8 mouse cellular contexts compared by ENCODE assay signal in the genomic region with DNA sequence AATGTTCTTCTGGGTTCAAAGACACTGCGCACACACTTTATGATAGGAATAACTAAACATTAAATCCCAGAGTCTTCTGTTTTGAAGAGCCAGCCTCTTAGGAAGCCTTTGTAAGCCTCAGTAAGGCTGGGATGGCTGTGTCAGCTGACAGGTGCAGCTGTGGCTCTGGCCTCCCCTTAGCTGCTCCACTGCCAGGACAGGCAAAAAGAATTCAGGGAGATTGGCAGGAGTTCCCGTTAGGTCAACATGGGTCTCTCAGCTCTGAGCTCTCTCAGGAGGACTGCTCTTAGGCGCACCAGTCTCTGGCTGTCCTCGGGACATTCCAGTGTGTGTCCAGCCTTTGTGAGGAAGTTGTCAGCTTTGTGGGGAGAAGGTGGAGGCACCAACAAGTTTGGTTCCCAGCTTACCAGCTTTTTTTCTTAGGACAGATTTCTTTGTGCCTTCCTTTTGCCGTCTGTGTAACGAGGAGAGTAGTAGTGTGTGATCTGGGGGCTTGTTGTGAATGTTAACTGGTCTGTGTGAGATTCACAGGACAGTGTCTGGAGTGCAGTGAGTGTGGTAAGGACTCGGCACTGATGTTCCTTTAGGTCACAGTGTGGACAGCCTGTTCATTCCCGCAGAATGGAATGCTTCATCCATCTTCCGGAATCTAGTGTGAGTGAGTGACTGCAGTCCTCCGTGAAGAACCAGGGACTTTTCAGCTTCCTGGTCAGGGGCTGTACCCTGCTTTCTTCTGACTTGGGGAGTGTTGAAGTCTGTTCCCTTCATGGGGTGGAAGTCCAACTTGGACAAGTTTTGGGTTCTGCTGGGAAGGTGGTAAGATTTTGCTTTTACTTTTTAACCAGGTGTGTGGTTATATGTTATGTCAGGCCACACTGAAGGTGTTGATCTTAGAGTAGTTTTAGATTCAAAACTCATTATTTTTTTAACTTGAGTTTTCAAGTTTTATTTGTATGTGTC. TPM values are rescaled to one million over a fixed set of nuclear protein-coding genes. Genes with fewer than 3 reads are reported as not detected.
DNase-seq lines count a peak whose midpoint lies in the region; ATAC-seq and TF ChIP-seq lines count a peak whose summit lies in the region.

No protein-coding gene starts in this region.

- no peaks in the 10 kb centered on the region for H3K36me3 ChIP-seq in neural tube, embryonic 12.5 days
- no peaks in the 10 kb centered on the region for H3K36me3 ChIP-seq in heart, embryonic 14.5 days (ENCODE audit: control insufficient read depth, insufficient read depth, low read length)
- H3K36me3 ChIP-seq in limb, embryonic 13.5 days, result no peaks in the 10 kb centered on the region
- no peaks in the 10 kb centered on the region for H3K36me3 ChIP-seq in midbrain, postnatal 0 days (ENCODE audit: insufficient read depth, low read length)

- no peaks in the 10 kb centered on the region for H3K9me3 ChIP-seq in neural tube, embryonic 12.5 days
- H3K9me3 ChIP-seq in heart, embryonic 14.5 days (ENCODE audit: control insufficient read depth, low read length), result no peaks in the 10 kb centered on the region
- H3K9me3 ChIP-seq in limb, embryonic 13.5 days, result no peaks in the 10 kb centered on the region
- no peaks in the 10 kb centered on the region for H3K9me3 ChIP-seq in midbrain, postnatal 0 days (ENCODE audit: low read length)

- no peak for DNase-seq in neural tube, embryonic 10.5 days (ENCODE audit: extremely low spot score, low spot score)
- peak; percentile 55 for DNase-seq in midbrain, postnatal 0 days (ENCODE audit: low spot score)
- DNase-seq in adrenal gland, postnatal 25 days, result no peak
- no peak for DNase-seq in cerebellum, adult 9-11 months
- no peak for DNase-seq in left cerebral cortex, adult 8-10 months (ENCODE audit: low spot score in 2 of 2)

- no peak overlapping the region for H3K4me2 ChIP-seq in neural tube, embryonic 12.5 days (replicated peaks)
- H3K4me2 ChIP-seq in heart, embryonic 14.5 days (ENCODE audit: low read length), result peak overlapping the region; percentile 75
- peak overlapping the region; percentile 59 for H3K4me2 ChIP-seq in limb, embryonic 13.5 days (replicated peaks)
- no peak overlapping the region for H3K4me2 ChIP-seq in midbrain, postnatal 0 days (ENCODE audit: low read depth, low read length, poor library complexity, severe bottlenecking)

- no peak for TF ChIP-seq CTCF in midbrain, postnatal 0 days (IDR thresholded peaks at IDR 0.05)

- H3K27ac ChIP-seq in neural tube, embryonic 12.5 days, result no peak overlapping the region
- H3K27ac ChIP-seq in heart, embryonic 14.5 days (replicated peaks in 1 of 2; ENCODE audit: control insufficient read depth in 1 of 2, insufficient read depth in 1 of 2, low read depth in 2 of 2, low read length in 2 of 2), result peak overlapping the region; percentile 95 to 98
- peak overlapping the region; percentile 93; the same call in 1 of the 2 replicates for H3K27ac ChIP-seq in limb, embryonic 13.5 days
- H3K27ac ChIP-seq in midbrain, postnatal 0 days (ENCODE audit: low read depth, low read length), result no peak overlapping the region

- 0 out of 2 replicates have a peak overlapping the region, but pooled peaks have one; percentile 8 for H3K9ac ChIP-seq in neural tube, embryonic 12.5 days
- H3K9ac ChIP-seq in heart, embryonic 14.5 days (ENCODE audit: low read length), result peak overlapping the region; percentile 78
- peak overlapping the region; percentile 25; the same call in 1 of the 2 replicates for H3K9ac ChIP-seq in limb, embryonic 13.5 days
- no peak overlapping the region for H3K9ac ChIP-seq in midbrain, postnatal 0 days (replicated peaks; ENCODE audit: low read length, poor library complexity, severe bottlenecking)

- ATAC-seq in neural tube, embryonic 12.5 days (ENCODE audit: low FRiP score, low read depth), result 0 out of 2 replicates have a peak, but pooled peaks have one; percentile 21
- ATAC-seq in heart, embryonic 14.5 days (ENCODE audit: insufficient number of reproducible peaks, insufficient read depth, low FRiP score, low read depth), result peak; percentile 60
- no peak; the same call in 1 of the 2 replicates for ATAC-seq in limb, embryonic 13.5 days (ENCODE audit: low FRiP score, low read depth)
- ATAC-seq in midbrain, postnatal 0 days (ENCODE audit: low FRiP score), result peak; percentile 53; the same call in 1 of the 2 replicates

- 43% methylated on average over 10 of the region's 10 CpGs for WGBS in neural tube, embryonic 12.5 days
- WGBS in heart, embryonic 14.5 days, result 19% methylated on average over 10 of the region's 10 CpGs
- WGBS in limb, embryonic 13.5 days, result 47% methylated on average over 10 of the region's 10 CpGs
- 45% methylated on average over 10 of the region's 10 CpGs for WGBS in midbrain, postnatal 0 days

- no peak overlapping the region for H3K4me3 ChIP-seq in neural tube, embryonic 12.5 days
- no peak overlapping the region for H3K4me3 ChIP-seq in heart, embryonic 14.5 days (ENCODE audit: control insufficient read depth in 1 of 2, insufficient read depth in 1 of 2, low read depth in 1 of 2, low read length in 2 of 2)
- no peak overlapping the region for H3K4me3 ChIP-seq in limb, embryonic 13.5 days
- H3K4me3 ChIP-seq in midbrain, postnatal 0 days (ENCODE audit: low read depth, low read length), result no peak overlapping the region

- peaks cover 46% of the 10 kb centered on the region for H3K4me1 ChIP-seq in neural tube, embryonic 12.5 days
- H3K4me1 ChIP-seq in heart, embryonic 14.5 days (ENCODE audit: control insufficient read depth in 2 of 2, insufficient read depth in 2 of 2, low read length in 2 of 2), result peaks cover 40 to 72% of the 10 kb centered on the region in 2 experiments
- peaks cover 85% of the 10 kb centered on the region for H3K4me1 ChIP-seq in limb, embryonic 13.5 days
- H3K4me1 ChIP-seq in midbrain, postnatal 0 days (ENCODE audit: insufficient read depth, low read length), result no peaks in the 10 kb centered on the region

- no peaks in the 10 kb centered on the region for H3K27me3 ChIP-seq in neural tube, embryonic 12.5 days (replicated peaks)
- H3K27me3 ChIP-seq in heart, embryonic 14.5 days (ENCODE audit: control insufficient read depth, insufficient read depth, low read length), result no peaks in the 10 kb centered on the region
- no peaks in the 10 kb centered on the region for H3K27me3 ChIP-seq in limb, embryonic 13.5 days
- H3K27me3 ChIP-seq in midbrain, postnatal 0 days (ENCODE audit: insufficient read depth, low read length), result no peaks in the 10 kb centered on the region

RNA-seq across cellular contexts. Expression of gene Notch2, which starts 12.9 kb away (rescaled TPM):
- polyA plus RNA-seq in neural tube, embryonic 12.5 days (2016; fragmentation: Nextera tagmentation; extraction: Ambion mirVana), result 16.8 and 17.1 TPM in 2 replicates
- 12.2 and 14.5 TPM in 2 replicates for polyA plus RNA-seq in heart, embryonic 14.5 days (2014; fragmentation: Nextera tagmentation; extraction: Ambion mirVana)
- polyA plus RNA-seq in limb, embryonic 13.5 days (2015; fragmentation: Nextera tagmentation; extraction: Ambion mirVana), result 39.9 and 43.5 TPM in 2 replicates
- total RNA-seq in midbrain, postnatal 0 days (2014; rRNA removed), result 22.8 and 33.5 TPM in 2 replicates
- polyA plus RNA-seq in midbrain, postnatal 0 days (2015; fragmentation: Nextera tagmentation; extraction: Ambion mirVana), result 5.4 and 6.1 TPM in 2 replicates
- 52.3 and 80.9 TPM in 2 replicates for total RNA-seq in adrenal gland, postnatal 25 days (2021)
- 10 to 100 TPM; 16.3 to 17.9 (median 17.1) TPM for total RNA-seq in left cerebral cortex, adult 8-10 months (2022)

Comparison
In these comparisons a context has a peak if more than half of its experiments do, and no peak if none do; other contexts are left out.
1. H3K27ac ChIP-seq: peak in heart, embryonic 14.5 days (2 of 2) and limb, embryonic 13.5 days (single experiment); none in neural tube, embryonic 12.5 days (single experiment) and midbrain, postnatal 0 days (single experiment).
2. H3K4me2 ChIP-seq: peak in heart, embryonic 14.5 days (single experiment) and limb, embryonic 13.5 days (single experiment); none in neural tube, embryonic 12.5 days (single experiment) and midbrain, postnatal 0 days (single experiment).